Mouse (Mus musculus): ENCODE measurements around the gene Sapcd1. TPM values are rescaled to one million over a fixed set of nuclear protein-coding genes. Genes with fewer than 3 reads are reported as not detected.

Gene Sapcd1
- polyA plus RNA-seq, 1 experiment from 2014 or later: 1.7 TPM

GRCm38 (mm10) chr17:35032323-35032870 is 4.6 kb upstream of the Sapcd1 start:
- no peak for ATAC-seq
- WGBS: 65% methylated on average over 8 of the region's 8 CpGs
- H3K27me3 ChIP-seq (replicated peaks; ENCODE audit: control insufficient read depth, insufficient read depth, low read length): no peaks in the 10 kb centered on the region
- peaks cover 7% of the 10 kb centered on the region for H3K4me1 ChIP-seq (ENCODE audit: control insufficient read depth, insufficient read depth, low read depth, low read length)
- H3K4me2 ChIP-seq (ENCODE audit: low read length): no peak overlapping the region
- no peak overlapping the region for H3K9ac ChIP-seq (ENCODE audit: low read depth, low read length)
- no peaks in the 10 kb centered on the region for H3K9me3 ChIP-seq (ENCODE audit: control insufficient read depth, low read length)
- no peaks in the 10 kb centered on the region for H3K36me3 ChIP-seq (ENCODE audit: control insufficient read depth, insufficient read depth, low read length)
- no peak overlapping the region for H3K27ac ChIP-seq (ENCODE audit: low read depth, low read length)
- no peak overlapping the region for H3K4me3 ChIP-seq (ENCODE audit: low read length)

GRCm38 (mm10) chr17:35031880-35032279 is 4.1 kb upstream of the Sapcd1 start:
- Histone ChIP-seq H3K4me2 (ENCODE audit: low read length) (no peak overlapping the region), H3K27me3 (replicated peaks; ENCODE audit: control insufficient read depth, insufficient read depth, low read length) (no peaks in the 10 kb centered on the region), H3K9ac (ENCODE audit: low read depth, low read length) (no peak overlapping the region), H3K4me1 (ENCODE audit: control insufficient read depth, insufficient read depth, low read depth, low read length) (peaks cover 10% of the 10 kb centered on the region), H3K4me3 (ENCODE audit: low read length) (no peak overlapping the region), H3K9me3 (ENCODE audit: control insufficient read depth, low read length) (no peaks in the 10 kb centered on the region), H3K27ac (ENCODE audit: low read depth, low read length) (no peak overlapping the region), H3K36me3 (ENCODE audit: control insufficient read depth, insufficient read depth, low read length) (no peaks in the 10 kb centered on the region)
- 90% methylated on average over 7 of the region's 7 CpGs for WGBS
- no peak for ATAC-seq

GRCm38 (mm10) chr17:35031272-35031671 is 3.5 kb upstream of the Sapcd1 start:
- Histone ChIP-seq H3K4me3 (ENCODE audit: low read length) (no peak overlapping the region), H3K9me3 (ENCODE audit: control insufficient read depth, low read length) (no peaks in the 10 kb centered on the region), H3K4me1 (ENCODE audit: control insufficient read depth, insufficient read depth, low read depth, low read length) (peaks cover 10% of the 10 kb centered on the region), H3K27ac (ENCODE audit: low read depth, low read length) (no peak overlapping the region), H3K9ac (ENCODE audit: low read depth, low read length) (no peak overlapping the region), H3K4me2 (ENCODE audit: low read length) (no peak overlapping the region), H3K36me3 (ENCODE audit: control insufficient read depth, insufficient read depth, low read length) (no peaks in the 10 kb centered on the region), H3K27me3 (replicated peaks; ENCODE audit: control insufficient read depth, insufficient read depth, low read length) (no peaks in the 10 kb centered on the region)
- no peak for ATAC-seq
- 92% methylated on average over 11 of the region's 11 CpGs for WGBS

GRCm38 (mm10) chr17:35029691-35030532 is 2.1 kb upstream of the Sapcd1 start:
- H3K27me3 ChIP-seq (replicated peaks; ENCODE audit: control insufficient read depth, insufficient read depth, low read length): no peaks in the 10 kb centered on the region
- H3K9ac ChIP-seq (ENCODE audit: low read depth, low read length): peak overlapping the region; percentile 36
- ATAC-seq: peak; percentile 53
- H3K4me1 ChIP-seq (ENCODE audit: control insufficient read depth, insufficient read depth, low read depth, low read length): peaks cover 10% of the 10 kb centered on the region
- WGBS: 23% methylated on average over 19 of the region's 19 CpGs
- H3K4me3 ChIP-seq (ENCODE audit: low read length): peak overlapping the region; percentile 8; the same call in 1 of the 2 replicates
- H3K4me2 ChIP-seq (ENCODE audit: low read length): peak overlapping the region; percentile 45
- H3K27ac ChIP-seq (ENCODE audit: low read depth, low read length): no peak overlapping the region
- H3K9me3 ChIP-seq (ENCODE audit: control insufficient read depth, low read length): no peaks in the 10 kb centered on the region
- H3K36me3 ChIP-seq (ENCODE audit: control insufficient read depth, insufficient read depth, low read length): no peaks in the 10 kb centered on the region

- Histone ChIP-seq H3K36me3 (ENCODE audit: control insufficient read depth, insufficient read depth, low read length) (no peaks in the 10 kb centered on the region), H3K27me3 (replicated peaks; ENCODE audit: control insufficient read depth, insufficient read depth, low read length) (no peaks in the 10 kb centered on the region), H3K9ac (ENCODE audit: low read depth, low read length) (no peak overlapping the region), H3K9me3 (ENCODE audit: control insufficient read depth, low read length) (no peaks in the 10 kb centered on the region), H3K27ac (ENCODE audit: low read depth, low read length) (no peak overlapping the region), H3K4me1 (ENCODE audit: control insufficient read depth, insufficient read depth, low read depth, low read length) (peaks cover 10% of the 10 kb centered on the region), H3K4me3 (ENCODE audit: low read length) (no peak overlapping the region), H3K4me2 (ENCODE audit: low read length) (no peak overlapping the region)
- ATAC-seq: no peak
- WGBS: 94% methylated on average over 2 of the region's 2 CpGs
These were observed 499 bp upstream of the Sapcd1 start for GRCm38 (mm10) chr17:35028315-35028714.

GRCm38 (mm10) chr17:35026206-35026605 is 1.6 kb downstream of the Sapcd1 start:
- Histone ChIP-seq H3K4me1 (ENCODE audit: control insufficient read depth, insufficient read depth, low read depth, low read length) (peaks cover 15% of the 10 kb centered on the region), H3K27ac (ENCODE audit: low read depth, low read length) (no peak overlapping the region; the same call in 1 of the 2 replicates), H3K27me3 (replicated peaks; ENCODE audit: control insufficient read depth, insufficient read depth, low read length) (no peaks in the 10 kb centered on the region), H3K9me3 (ENCODE audit: control insufficient read depth, low read length) (no peaks in the 10 kb centered on the region), H3K9ac (ENCODE audit: low read depth, low read length) (no peak overlapping the region), H3K4me2 (ENCODE audit: low read length) (no peak overlapping the region), H3K36me3 (ENCODE audit: control insufficient read depth, insufficient read depth, low read length) (no peaks in the 10 kb centered on the region), H3K4me3 (ENCODE audit: low read length) (no peak overlapping the region)
- 73% methylated on average over 5 of the region's 5 CpGs for WGBS
- no peak for ATAC-seq

GRCm38 (mm10) chr17:35024691-35025488 is 2.9 kb downstream of the Sapcd1 start:
- no peaks in the 10 kb centered on the region for H3K9me3 ChIP-seq (ENCODE audit: control insufficient read depth, low read length)
- no peaks in the 10 kb centered on the region for H3K36me3 ChIP-seq (ENCODE audit: control insufficient read depth, insufficient read depth, low read length)
- H3K27me3 ChIP-seq (replicated peaks; ENCODE audit: control insufficient read depth, insufficient read depth, low read length): no peaks in the 10 kb centered on the region
- H3K4me2 ChIP-seq (ENCODE audit: low read length): no peak overlapping the region
- no peak overlapping the region for H3K4me3 ChIP-seq (ENCODE audit: low read length)
- no peak overlapping the region for H3K9ac ChIP-seq (ENCODE audit: low read depth, low read length)
- ATAC-seq: no peak
- peaks cover 13% of the 10 kb centered on the region for H3K4me1 ChIP-seq (ENCODE audit: control insufficient read depth, insufficient read depth, low read depth, low read length)
- WGBS: 59% methylated on average over 7 of the region's 10 CpGs
- H3K27ac ChIP-seq (ENCODE audit: low read depth, low read length): no peak overlapping the region

- Histone ChIP-seq H3K9ac (ENCODE audit: low read depth, low read length) (no peak overlapping the region), H3K4me1 (ENCODE audit: control insufficient read depth, insufficient read depth, low read depth, low read length) (peaks cover 11% of the 10 kb centered on the region), H3K9me3 (ENCODE audit: control insufficient read depth, low read length) (no peaks in the 10 kb centered on the region), H3K27me3 (replicated peaks; ENCODE audit: control insufficient read depth, insufficient read depth, low read length) (no peaks in the 10 kb centered on the region), H3K36me3 (ENCODE audit: control insufficient read depth, insufficient read depth, low read length) (no peaks in the 10 kb centered on the region), H3K27ac (ENCODE audit: low read depth, low read length) (no peak overlapping the region), H3K4me2 (ENCODE audit: low read length) (no peak overlapping the region), H3K4me3 (ENCODE audit: low read length) (no peak overlapping the region)
- 75% methylated on average over 13 of the region's 13 CpGs for WGBS
- no peak for ATAC-seq
These were observed 3.6 kb downstream of the Sapcd1 start for GRCm38 (mm10) chr17:35024261-35024660.

- H3K36me3 ChIP-seq (ENCODE audit: control insufficient read depth, insufficient read depth, low read length): no peaks in the 10 kb centered on the region
- H3K9ac ChIP-seq (ENCODE audit: low read depth, low read length): no peak overlapping the region
- H3K4me1 ChIP-seq (ENCODE audit: control insufficient read depth, insufficient read depth, low read depth, low read length): peaks cover 11% of the 10 kb centered on the region
- no peak overlapping the region for H3K27ac ChIP-seq (ENCODE audit: low read depth, low read length)
- no peaks in the 10 kb centered on the region for H3K27me3 ChIP-seq (replicated peaks; ENCODE audit: control insufficient read depth, insufficient read depth, low read length)
- WGBS: 80% methylated on average over 4 of the region's 4 CpGs
- H3K4me2 ChIP-seq (ENCODE audit: low read length): no peak overlapping the region
- no peaks in the 10 kb centered on the region for H3K9me3 ChIP-seq (ENCODE audit: control insufficient read depth, low read length)
- H3K4me3 ChIP-seq (ENCODE audit: low read length): no peak overlapping the region
- no peak for ATAC-seq
These were observed 4.1 kb downstream of the Sapcd1 start for GRCm38 (mm10) chr17:35023756-35024155.

All from hindbrain, embryonic 16.5 days (tissue).